Mouse (Mus musculus): ENCODE results near the gene Twist2.

The Twist2 gene

DNA sequence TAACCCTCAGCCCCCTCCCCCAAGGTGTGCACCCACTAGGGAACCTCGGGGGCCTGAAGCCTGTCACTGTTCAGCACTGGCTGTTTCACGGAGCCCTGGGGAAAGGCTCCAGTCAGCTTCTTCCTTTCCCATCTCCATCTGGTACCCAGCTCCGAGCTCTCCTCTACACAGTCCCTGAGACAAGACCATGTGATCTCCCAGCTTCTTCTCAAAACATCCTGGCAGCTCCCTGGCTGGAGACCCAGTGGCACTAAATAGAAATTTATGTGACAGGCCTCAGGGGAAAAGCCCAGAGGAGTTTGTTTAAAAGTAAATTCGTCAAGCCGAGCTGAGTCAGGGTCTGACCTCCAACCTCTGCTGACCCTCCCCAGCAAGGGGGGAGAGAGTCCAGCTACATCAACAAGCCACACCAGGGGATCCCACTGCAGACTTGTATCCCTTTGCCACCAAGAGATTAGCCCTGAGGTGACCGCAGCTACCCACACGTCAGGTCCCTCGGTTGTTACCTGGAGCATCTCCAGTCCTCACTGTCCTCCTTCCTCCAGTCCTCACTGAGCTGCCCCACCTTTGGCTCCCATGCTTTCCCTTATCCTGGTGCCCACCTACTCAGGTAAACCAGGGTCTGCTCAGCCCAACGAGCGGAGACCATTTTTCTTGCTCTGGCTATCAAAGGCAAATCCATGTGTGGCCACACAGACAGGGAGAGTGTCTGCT lies 72.5 kb downstream of the Twist2 start:
- DNase-seq (ENCODE audit: low spot score in 2 of 2) = no peak

DNA sequence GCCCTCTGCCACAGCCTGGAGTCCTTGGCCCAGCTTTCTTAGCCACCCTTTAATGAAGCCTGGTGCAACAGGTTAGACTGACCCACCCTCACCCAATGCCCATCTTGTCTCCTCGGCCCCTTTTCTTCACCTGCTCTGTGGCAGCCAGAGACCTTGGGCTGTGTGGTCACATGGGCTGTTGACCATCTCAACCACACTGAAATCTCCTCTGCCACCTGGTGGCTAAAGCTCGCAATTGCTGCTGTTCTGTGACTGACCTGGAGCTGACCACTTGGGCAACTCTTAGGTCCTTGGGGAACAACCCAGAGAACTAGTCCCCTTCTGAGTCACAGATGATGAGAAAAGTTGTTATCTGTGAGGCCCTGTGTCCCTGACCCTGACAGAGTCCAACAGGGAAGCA lies 73.4 kb downstream of the Twist2 start:
- peak; percentile 61 to 65 for DNase-seq (ENCODE audit: low spot score in 2 of 2)

DNA sequence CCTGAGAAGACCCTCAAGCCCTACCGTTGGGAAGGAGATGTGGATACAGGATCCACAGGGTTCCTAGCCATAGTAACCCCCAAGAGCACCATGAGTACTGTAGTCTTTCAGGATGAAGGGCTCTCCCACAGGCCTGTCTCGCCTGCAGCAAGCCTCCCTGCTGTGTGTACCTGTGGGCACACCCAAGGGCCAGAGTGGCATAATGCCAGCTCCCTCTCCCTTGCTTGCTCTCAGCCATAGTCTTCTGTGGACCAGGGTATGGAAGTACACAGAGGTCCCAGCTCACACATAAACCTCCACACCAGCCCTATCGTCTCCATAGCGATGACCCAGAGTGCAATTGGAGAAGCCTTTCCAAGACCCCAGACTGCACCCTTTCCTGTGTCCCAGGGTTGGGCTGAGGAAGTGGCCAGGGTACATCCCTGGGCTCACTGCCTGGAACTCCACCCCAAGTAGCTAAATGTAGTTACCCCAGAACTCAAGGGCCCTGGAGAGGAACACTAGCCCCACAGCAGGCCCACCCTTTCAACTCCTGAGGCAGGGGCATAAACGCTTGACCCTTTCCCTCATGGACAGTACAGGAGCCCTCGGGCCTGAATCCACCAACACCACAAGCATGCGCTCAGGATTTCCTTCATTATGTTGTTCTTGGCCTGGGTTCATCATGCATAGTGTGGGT lies 73.9 kb downstream of the Twist2 start:
- DNase-seq (ENCODE audit: low spot score in 2 of 2) = no peak

DNA sequence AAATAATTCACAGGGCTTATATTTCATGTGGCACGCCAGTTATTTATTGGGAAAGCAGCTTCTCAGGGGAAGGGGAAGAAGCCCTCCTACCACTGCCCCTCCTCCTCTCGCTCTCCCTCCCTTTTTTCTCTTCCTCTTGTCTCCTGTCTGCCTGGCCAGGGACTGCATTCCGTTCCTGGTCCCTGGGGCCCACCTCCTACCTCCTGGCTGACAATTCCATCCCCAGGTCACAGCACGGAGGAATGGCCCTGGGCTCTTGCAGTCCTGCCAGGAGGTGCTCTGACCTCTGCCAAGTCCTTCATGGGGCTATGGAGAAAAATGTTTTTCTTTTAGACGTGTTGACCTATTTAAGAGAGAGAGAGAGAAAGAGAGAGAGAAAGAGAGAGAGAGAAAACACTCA lies 77.4 kb downstream of the Twist2 start:
- no peak for DNase-seq (ENCODE audit: low spot score in 2 of 2)

DNA sequence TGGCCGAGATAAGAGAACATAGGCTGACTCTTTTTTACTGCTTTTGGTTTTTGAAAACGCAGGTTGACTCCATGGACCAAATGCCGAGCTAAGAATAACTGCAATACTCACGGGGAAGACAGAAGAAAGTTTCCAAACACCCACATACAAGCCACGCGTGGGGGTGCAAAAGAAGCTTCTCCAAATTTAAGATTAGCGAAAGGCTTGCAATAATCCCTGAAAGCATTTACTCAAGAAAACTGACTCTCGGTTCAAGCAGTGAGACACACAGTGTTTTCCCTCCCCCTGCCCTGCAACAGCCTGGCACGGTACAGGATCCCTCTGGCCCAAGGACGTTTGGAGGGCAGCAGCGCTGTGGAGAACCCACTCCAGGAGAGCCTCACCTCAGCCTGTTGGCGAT lies 78.9 kb downstream of the Twist2 start:
- DNase-seq (ENCODE audit: low spot score in 2 of 2) = peak; percentile 84 to 87

DNA sequence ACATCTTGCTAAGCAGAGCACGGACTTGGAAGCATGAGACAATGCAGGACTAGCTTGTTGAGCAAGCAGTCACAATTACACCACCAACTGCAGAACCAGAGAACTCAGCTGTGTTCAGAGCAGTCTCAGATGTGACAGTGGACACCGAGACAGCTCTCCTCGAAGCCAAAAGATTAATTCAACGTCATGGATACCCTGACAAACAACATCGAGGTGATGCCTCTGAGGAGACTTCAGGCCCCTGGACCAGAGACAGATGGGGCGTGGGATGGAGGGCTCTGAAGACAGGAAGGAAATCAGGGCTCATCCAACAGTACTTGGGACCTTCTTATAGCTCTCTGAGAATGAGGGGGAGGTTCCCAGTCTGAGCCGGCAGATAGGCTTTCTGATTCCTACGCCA lies 79.6 kb downstream of the Twist2 start:
- DNase-seq (ENCODE audit: low spot score in 2 of 2) = peak; percentile 59 to 66

DNA sequence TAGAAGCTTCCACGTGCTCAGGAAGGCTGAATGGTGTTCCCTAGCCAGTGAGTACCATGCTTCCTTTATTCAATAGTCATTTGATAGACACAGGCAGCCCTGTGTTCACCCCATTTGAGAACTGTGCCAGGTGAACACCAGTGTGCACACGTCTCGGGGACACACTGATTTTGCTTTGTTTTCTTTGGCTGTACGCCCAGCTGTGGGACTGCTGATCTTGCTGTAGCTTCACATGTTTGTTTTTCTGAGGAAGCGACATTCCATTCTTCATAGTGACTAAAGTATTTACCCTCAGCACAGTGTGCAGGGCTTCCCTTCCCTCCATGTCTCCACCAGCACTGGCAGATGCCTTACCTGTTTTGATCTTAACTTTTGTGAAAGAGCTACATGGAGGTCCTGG lies 81.9 kb downstream of the Twist2 start:
- no peak for DNase-seq (ENCODE audit: low spot score in 2 of 2)

DNA sequence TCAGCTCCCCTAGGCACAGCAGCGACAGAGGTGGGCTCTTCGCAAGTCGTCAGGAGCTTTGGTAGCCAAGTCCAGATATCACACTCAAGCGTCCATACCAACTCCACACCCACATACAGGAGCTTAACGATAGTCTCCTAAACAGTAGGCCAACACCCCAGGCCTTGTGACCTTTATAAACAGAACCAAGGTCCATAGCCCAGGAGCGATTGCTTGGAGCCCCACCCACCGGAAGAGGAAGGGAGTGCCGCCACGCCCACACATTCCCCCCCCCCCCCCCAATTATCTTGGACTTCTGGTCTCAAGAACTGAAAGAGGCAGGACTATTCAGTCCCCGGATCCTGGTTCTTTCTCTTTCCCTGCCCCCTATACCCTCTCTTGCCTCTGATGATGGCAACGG lies 92.3 kb downstream of the Twist2 start:
- DNase-seq (ENCODE audit: low spot score in 2 of 2) = no peak

DNA sequence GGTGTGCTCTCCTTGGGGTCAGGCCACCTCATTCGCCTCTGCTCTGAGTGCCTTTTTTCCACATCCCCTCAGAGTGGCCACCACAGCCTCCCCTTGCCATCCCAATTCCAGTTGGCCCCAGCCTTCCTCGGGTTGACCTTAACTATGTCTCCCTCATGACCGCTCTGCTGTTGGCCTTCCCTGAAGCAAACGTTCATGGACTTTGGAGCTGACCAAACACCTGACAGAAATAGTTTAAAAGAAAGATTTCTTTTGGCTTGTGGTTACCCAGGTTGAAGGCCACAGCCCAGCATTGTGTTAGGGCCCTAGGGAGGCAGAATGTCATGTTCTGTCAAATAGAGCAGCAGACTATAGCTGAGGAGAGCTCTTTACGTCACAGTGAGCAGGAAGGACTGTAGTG lies 93.0 kb downstream of the Twist2 start:
- no peak for DNase-seq (ENCODE audit: low spot score in 2 of 2)

DNA sequence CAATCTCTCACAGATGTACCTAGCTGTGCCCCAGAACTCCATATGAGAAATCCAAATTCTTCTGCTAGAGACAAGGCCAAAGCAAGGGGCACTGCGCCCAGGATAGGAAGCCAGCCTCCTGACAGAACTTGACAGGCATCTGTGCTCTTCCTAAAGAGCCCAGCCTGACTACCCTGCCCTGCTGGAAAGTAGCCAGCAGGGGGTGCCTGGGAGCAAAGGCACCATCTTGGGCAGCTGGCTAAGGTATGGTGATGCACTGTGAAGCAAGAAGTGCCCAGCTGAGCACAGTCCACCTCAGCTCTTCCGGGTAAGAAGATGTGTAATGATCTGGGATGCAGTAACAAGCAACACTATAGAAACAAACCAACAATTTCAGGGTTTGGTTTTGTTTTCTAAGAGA lies 95.8 kb downstream of the Twist2 start:
- no peak for DNase-seq (ENCODE audit: low spot score in 2 of 2)

Measured in right cerebral cortex, adult 2 months (tissue).